Mouse (Mus musculus) liver, adult 2 months (tissue): ENCODE data around the gene Kif13a.

Experiments used
- CTCF ChIP-seq: fragments of 200-500 bp; IDR thresholded peaks from 2 replicates; pipeline ENCODE4 v1.5.1; 2011; ENCODE audit warnings: low read depth, low read length, control low read depth
- POLR2A ChIP-seq: fragments of 200-500 bp; IDR thresholded peaks from 2 replicates; pipeline ENCODE4 v1.6.1; 2011; ENCODE audit warnings: low read length, control low read depth; ENCODE audit not compliant: insufficient read depth; ENCODE audit errors: extremely low read depth

GRCm38 (mm10) chr13:46737482-46737881, 192.2 kb downstream of the Kif13a start:
- TF ChIP-seq CTCF (no peak), POLR2A (no peak)
